Mouse (Mus musculus): ENCODE data around the gene Nmnat2. TPM values are rescaled to one million over a fixed set of nuclear protein-coding genes. Genes with fewer than 3 reads are reported as not detected.

The Nmnat2 gene
- polyA plus RNA-seq, 1 experiment from 2014 or later = 23.7 TPM

DNA sequence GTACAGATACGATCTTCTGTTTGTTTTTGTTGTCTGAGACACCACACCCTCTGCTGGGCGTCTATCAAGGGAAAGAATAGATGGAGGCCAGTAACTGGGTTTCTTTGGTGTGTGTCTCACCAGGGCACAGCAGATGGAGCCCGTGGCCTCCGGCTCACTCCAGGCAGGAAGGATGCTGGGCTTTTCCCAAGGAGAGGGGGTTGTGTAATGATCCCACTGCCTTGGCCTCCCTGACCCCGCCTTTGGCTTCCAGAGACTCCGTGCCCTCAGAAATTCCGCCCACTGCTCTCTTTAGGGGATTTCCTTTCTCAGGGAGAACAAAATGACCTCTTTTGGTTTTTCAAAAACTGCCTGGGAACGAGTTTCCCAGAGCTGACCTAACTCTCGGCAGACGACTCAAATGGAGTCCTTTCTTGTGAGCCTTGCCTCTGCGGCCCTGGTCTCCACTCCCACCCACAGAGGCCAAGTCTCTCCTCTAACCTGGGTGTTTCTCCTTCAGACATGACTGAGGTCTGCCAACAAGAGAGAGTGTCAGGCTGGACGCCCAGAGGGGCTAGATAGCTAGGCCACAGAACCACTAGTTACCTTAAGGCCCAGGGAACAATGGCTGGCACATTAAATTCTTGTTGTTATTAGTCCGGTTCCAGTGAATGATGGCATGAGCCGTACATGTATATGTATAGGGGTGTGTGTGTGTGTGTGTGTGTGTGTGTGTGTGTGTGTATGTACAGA, 93.5 kb downstream of the Nmnat2 start:
- H3K4me3 ChIP-seq (replicated peaks) = no peak overlapping the region
- ATAC-seq (ENCODE audit: low FRiP score) = no peak
- H3K4me2 ChIP-seq = no peak overlapping the region
- 16% methylated on average over 14 of the region's 14 CpGs for WGBS
- no peak overlapping the region for H3K9ac ChIP-seq
- H3K4me1 ChIP-seq = peaks cover 17% of the 10 kb centered on the region
- H3K9me3 ChIP-seq = no peaks in the 10 kb centered on the region
- H3K27ac ChIP-seq = no peak overlapping the region
- H3K36me3 ChIP-seq (replicated peaks) = no peaks in the 10 kb centered on the region
- H3K27me3 ChIP-seq = peaks cover 73% of the 10 kb centered on the region

DNA sequence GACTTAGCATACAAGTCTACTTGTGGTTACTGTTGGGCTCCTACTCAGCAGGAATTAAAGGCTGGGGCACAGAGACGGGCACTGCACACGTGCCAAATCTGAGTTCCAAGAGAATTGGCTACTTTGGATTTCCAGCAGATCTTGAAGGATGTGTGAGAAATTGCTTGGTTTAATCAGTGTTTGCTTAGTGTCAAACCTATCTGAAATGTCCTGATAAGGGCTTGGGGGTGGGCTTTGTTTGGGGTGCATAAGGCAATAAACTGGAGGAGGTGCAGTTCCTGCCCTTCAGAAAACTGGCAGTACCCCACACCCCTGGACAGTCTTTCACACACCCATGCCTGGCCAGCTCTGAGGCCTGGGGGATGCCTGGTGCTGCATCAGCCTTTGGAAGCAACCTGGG, 94.7 kb downstream of the Nmnat2 start:
- Histone ChIP-seq H3K9me3 (no peaks in the 10 kb centered on the region), H3K4me2 (no peak overlapping the region), H3K4me1 (peaks cover 25% of the 10 kb centered on the region), H3K27me3 (peaks cover 66% of the 10 kb centered on the region), H3K4me3 (replicated peaks) (no peak overlapping the region), H3K36me3 (replicated peaks) (no peaks in the 10 kb centered on the region), H3K9ac (no peak overlapping the region), H3K27ac (no peak overlapping the region)
- 72% methylated on average over 2 of the region's 2 CpGs for WGBS
- ATAC-seq (ENCODE audit: low FRiP score) = no peak

DNA sequence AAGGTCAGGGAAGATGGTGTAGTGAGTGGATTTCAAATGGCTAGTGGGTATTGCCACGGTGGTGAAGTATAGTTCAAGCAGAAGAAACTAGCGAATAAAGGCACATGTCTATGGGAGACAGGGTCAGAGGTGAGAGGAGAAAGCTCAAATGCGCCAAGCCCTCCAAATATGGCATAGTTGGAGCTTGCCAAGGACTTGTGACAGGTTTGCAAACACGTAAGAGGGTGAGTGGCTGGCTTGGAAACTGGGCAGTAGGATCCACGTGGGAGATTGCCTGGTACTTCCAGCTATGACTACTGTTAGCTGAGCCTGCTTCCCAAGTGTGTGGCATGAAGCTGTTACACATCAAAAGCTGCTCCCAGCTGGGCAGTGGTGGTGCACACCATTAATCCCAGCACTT, 96.7 kb downstream of the Nmnat2 start:
- Histone ChIP-seq H3K4me3 (replicated peaks) (no peak overlapping the region), H3K27ac (no peak overlapping the region), H3K9ac (no peak overlapping the region), H3K27me3 (peaks cover 63% of the 10 kb centered on the region), H3K4me2 (no peak overlapping the region), H3K36me3 (replicated peaks) (no peaks in the 10 kb centered on the region), H3K9me3 (no peaks in the 10 kb centered on the region), H3K4me1 (peaks cover 29% of the 10 kb centered on the region)
- no peak for ATAC-seq (ENCODE audit: low FRiP score)
- WGBS = 83% methylated on average over 5 of the region's 5 CpGs

DNA sequence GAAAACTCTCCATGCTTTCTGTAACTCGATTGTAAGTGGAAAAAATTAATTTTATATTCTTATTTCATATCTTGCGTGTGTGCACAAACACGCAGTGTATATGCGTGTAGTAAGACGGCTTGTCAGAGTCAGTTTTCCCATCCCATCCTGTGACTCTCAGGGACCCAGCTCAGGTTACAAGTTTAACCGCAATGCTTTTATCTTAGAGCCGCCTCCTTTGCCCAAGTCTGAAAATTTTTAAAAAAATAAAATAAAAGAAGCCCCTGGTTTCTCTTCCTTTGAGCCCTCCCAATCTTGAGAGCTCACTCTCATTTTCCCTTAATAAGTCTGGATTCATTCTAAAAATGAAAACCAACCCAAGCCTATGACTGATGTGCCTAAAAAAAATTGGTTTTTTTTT, 98.8 kb downstream of the Nmnat2 start:
- H3K9ac ChIP-seq = no peak overlapping the region
- peaks cover 69% of the 10 kb centered on the region for H3K27me3 ChIP-seq
- no peak overlapping the region for H3K4me3 ChIP-seq (replicated peaks)
- H3K4me2 ChIP-seq = no peak overlapping the region
- H3K4me1 ChIP-seq = peaks cover 20% of the 10 kb centered on the region
- ATAC-seq (ENCODE audit: low FRiP score) = no peak
- H3K36me3 ChIP-seq (replicated peaks) = no peaks in the 10 kb centered on the region
- no peaks in the 10 kb centered on the region for H3K9me3 ChIP-seq
- 20% methylated on average over 7 of the region's 7 CpGs for WGBS
- H3K27ac ChIP-seq = no peak overlapping the region

DNA sequence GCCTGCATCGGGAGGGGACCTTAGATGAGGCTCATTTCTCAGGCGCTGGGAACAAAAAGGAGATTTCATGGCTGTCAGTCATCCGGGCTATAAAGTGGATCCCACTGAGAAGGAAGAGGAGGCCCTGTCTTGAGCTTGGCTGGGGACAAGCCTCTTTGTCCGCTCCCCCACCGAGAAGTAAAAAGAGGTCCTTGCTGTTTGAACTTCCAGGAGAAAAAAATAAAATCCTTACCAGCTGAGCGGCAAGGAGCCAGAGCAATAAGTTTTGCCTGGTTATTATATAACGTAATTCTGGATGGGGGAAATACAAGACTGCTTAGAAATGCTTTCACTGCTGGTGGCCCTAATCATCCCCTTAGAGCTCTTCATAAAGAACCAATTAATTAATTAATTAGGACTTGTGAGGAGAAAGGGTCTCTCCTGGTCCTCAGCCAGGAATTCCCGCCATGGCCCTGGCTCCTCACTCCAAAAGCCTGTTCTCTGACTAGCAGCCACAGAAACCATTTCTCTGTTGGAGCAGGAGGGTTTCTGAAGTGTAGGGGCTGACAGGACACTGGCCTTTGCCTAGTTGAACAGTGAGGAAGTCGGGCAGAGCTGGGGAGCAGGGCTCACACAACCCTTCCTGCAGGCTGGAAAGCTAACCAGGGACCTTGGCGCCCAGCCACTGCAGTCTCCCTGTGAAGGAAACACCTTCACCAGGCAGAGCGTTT, 99.5 kb downstream of the Nmnat2 start:
- H3K36me3 ChIP-seq (replicated peaks) = no peaks in the 10 kb centered on the region
- peaks cover 73% of the 10 kb centered on the region for H3K27me3 ChIP-seq
- no peak overlapping the region for H3K9ac ChIP-seq
- peaks cover 19% of the 10 kb centered on the region for H3K4me1 ChIP-seq
- no peak overlapping the region for H3K4me2 ChIP-seq
- no peaks in the 10 kb centered on the region for H3K9me3 ChIP-seq
- WGBS = 4% methylated on average over 11 of the region's 11 CpGs
- ATAC-seq (ENCODE audit: low FRiP score) = peak; percentile 76; the same call in 1 of the 2 replicates
- H3K27ac ChIP-seq = no peak overlapping the region
- H3K4me3 ChIP-seq (replicated peaks) = no peak overlapping the region

DNA sequence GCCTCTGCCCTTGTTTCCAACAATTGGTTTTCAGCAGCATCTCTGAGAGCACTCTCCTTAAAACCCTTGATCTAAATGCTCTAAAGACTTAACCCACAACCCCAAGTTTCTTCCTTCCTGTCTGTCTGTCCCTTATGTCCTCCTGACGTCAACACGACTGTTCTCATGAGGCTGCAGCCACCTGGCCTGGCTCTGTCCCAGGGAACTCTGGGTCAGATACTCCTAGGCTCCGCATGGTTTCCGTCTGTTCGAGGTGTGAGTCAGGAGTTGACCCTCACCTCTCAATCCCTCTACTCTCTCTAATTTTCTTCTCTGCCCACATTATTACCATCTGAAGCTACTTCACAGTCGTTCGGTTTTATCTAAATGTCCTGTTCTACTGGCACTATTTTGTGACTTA, 103.5 kb downstream of the Nmnat2 start:
- WGBS = 75% methylated on average over 7 of the region's 7 CpGs
- H3K27me3 ChIP-seq = peaks cover 63% of the 10 kb centered on the region
- no peak overlapping the region for H3K9ac ChIP-seq
- H3K27ac ChIP-seq = no peak overlapping the region
- no peak overlapping the region for H3K4me3 ChIP-seq (replicated peaks)
- no peak for ATAC-seq (ENCODE audit: low FRiP score)
- no peaks in the 10 kb centered on the region for H3K36me3 ChIP-seq (replicated peaks)
- no peak overlapping the region for H3K4me2 ChIP-seq
- H3K4me1 ChIP-seq = peaks cover 19% of the 10 kb centered on the region
- H3K9me3 ChIP-seq = no peaks in the 10 kb centered on the region

DNA sequence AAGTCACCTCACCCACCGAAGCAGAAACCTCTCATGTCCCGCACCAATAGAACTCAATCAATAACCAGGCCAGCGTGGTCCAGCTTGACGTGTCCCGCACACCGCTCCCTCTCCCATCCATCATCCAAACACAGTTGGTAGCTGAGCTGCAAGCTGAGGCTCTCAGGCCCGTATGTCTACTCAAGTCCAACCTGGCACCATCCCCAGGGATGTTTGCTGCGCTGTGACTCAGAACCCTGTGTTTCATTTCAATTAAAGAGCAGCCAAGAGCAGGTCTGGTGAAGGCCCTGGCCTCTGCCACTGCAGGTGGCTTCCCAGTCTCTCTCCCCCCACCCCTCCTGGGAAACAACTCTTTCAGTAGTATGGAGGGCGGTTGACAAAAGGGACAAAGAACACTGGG, 104.8 kb downstream of the Nmnat2 start:
- Histone ChIP-seq H3K9ac (no peak overlapping the region), H3K4me3 (replicated peaks) (no peak overlapping the region), H3K4me1 (peaks cover 7% of the 10 kb centered on the region; the same call in 1 of the 2 replicates), H3K4me2 (no peak overlapping the region), H3K36me3 (replicated peaks) (no peaks in the 10 kb centered on the region), H3K27ac (no peak overlapping the region), H3K27me3 (peaks cover 63% of the 10 kb centered on the region), H3K9me3 (no peaks in the 10 kb centered on the region)
- no peak for ATAC-seq (ENCODE audit: low FRiP score)
- 86% methylated on average over 9 of the region's 9 CpGs for WGBS

DNA sequence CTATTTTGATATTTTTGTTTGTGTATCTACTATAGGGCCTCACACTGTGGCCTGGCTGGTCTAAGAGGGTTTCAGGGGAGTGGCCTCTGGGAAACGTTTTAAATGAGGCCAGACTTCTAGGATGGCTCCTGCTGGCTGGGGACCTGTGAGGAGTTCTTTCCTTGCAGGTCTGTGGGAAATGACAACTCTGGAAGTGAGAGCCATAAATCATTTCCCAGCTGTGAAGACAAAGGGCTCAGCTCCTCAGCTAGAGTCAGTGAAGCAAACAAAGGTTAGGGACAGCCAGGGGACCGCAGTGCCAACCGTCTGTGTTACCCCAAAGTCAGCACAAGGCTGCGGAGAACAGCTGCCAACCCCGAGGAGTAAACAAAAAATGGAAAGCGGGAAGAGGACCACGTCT, 107.8 kb downstream of the Nmnat2 start:
- H3K4me2 ChIP-seq = no peak overlapping the region
- no peak for ATAC-seq (ENCODE audit: low FRiP score)
- no peaks in the 10 kb centered on the region for H3K36me3 ChIP-seq (replicated peaks)
- no peak overlapping the region for H3K27ac ChIP-seq
- no peaks in the 10 kb centered on the region for H3K9me3 ChIP-seq
- WGBS = 50% methylated on average over 7 of the region's 7 CpGs
- no peak overlapping the region for H3K9ac ChIP-seq
- H3K27me3 ChIP-seq = peaks cover 38% of the 10 kb centered on the region
- H3K4me3 ChIP-seq (replicated peaks) = no peak overlapping the region
- H3K4me1 ChIP-seq = 0 out of 2 replicates have a peak, but pooled peaks cover 4% of the 10 kb centered on the region

DNA sequence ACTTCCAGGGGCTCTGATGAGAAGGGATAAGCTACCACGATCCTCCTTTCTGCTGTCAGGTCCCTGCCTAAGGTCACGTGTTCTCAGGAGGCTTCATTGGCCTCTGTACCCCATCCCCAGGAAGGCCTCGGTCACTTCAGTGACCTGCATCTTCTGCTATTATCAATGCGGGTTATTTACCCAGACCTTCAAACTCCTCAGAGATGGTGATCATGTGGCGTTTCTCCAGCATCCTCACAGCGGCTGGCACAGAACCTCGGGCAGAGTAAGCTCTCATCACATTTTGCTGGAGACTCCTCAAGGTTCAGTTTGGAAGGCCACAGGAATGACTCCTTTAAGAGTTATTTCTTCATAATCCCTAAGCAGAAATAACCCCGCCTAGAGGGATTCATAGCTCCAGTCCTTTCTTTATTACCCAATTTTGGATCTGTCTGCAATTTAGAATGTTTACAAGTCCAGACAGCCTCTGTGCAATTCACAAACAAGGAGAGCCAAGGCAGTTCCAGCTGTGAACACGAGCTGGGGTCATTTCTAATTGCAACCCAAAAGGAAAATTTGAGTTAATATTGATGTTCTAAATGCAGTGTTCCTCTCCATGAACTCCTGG, 110.1 kb downstream of the Nmnat2 start:
- Histone ChIP-seq H3K9ac (no peak overlapping the region), H3K4me1 (0 out of 2 replicates have a peak, but pooled peaks cover 4% of the 10 kb centered on the region), H3K9me3 (no peaks in the 10 kb centered on the region), H3K4me3 (replicated peaks) (no peak overlapping the region), H3K27ac (no peak overlapping the region), H3K27me3 (peaks cover 27% of the 10 kb centered on the region), H3K36me3 (replicated peaks) (no peaks in the 10 kb centered on the region), H3K4me2 (no peak overlapping the region)
- no peak for ATAC-seq (ENCODE audit: low FRiP score)
- 83% methylated on average over 9 of the region's 9 CpGs for WGBS

DNA sequence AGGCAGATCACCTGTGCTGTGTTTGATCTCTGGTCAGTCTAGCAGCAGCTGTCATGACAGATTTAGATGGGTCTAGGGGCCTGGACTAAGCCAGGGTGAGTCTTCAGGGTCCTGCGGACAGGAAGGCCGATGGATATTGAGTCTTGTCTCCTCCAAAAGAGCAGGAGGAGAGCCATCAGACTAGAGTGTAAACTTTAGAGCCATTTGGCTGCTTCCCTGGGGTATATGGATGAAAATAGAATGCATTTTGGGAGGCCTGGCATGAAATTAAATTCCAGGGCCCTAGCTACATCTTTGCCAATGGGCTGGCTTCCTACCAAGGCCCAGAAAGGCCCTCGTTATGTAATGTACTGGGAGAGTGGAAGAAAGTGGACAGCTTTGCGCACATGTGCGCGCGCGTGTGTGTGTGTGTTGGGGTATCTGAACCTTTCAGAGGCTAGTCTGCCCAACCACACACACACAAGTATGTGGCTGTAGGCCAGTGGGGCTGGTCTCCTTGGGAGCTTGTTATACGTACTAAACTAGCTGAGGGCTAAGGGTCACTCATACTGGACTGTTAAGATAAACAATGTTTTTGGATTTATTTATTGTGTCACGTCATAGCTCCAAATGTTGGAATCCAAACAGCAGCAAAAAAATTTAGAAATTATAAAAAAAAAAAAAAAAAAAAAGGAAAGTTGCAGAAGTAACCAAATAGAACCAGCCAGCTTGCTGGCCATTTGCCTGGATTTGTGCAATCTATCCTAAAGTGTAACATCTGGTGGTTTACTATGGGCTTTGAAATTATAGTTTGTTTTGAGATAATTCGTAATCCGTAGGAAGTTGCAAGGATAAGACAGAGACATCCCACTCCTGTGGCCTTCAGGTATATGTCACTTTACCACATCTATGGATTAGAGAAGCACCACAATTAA, 110.9 kb downstream of the Nmnat2 start:
- H3K4me3 ChIP-seq (replicated peaks) = no peak overlapping the region
- WGBS = 87% methylated on average over 12 of the region's 12 CpGs
- H3K9me3 ChIP-seq = no peaks in the 10 kb centered on the region
- ATAC-seq (ENCODE audit: low FRiP score) = no peak
- H3K9ac ChIP-seq = no peak overlapping the region
- no peaks in the 10 kb centered on the region for H3K36me3 ChIP-seq (replicated peaks)
- no peak overlapping the region for H3K27ac ChIP-seq
- no peak overlapping the region for H3K4me2 ChIP-seq
- 0 out of 2 replicates have a peak, but pooled peaks cover 4% of the 10 kb centered on the region for H3K4me1 ChIP-seq
- H3K27me3 ChIP-seq = peaks cover 27% of the 10 kb centered on the region

DNA sequence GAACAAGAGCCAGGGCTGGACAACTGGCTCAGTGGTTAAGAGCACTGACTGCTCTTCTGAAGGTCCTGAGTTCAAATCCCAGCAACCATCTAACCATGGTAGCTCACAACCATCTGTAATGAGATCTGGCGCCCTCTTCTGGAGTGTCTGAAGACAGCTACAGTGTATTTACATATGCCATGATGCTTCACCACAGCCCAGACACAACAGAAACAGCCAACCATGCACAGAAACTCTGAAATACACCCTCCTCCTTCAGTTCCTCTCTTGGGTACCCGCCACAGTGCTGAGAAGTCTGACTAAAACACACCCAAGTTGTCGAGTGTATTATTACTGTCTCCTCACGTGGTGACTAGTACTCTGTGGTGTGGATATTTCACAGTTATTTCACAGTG, 111.6 kb downstream of the Nmnat2 start:
- Histone ChIP-seq H3K27ac (no peak overlapping the region), H3K9me3 (no peaks in the 10 kb centered on the region)
- WGBS = 73% methylated on average over 4 of the region's 4 CpGs

DNA sequence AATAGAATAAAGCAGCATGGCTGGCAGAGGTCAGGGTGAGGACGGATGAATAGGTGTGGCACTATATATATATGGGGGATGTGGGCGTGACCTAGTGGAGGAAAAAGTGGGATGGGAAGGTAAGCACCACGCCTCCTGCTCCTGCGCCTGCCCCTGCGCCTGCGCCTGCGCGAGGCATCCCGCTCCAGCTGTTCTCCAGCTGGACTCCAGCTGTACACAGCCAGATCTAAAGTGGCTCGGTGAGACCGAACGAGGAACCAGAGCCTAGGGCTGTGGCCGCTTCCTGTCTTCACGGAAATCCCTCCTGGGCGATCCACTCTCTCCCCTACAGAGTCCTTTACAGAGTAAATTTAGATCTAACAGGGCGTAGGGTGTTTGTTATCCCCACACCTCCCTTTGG, 116.8 kb downstream of the Nmnat2 start:
- no peaks in the 10 kb centered on the region for H3K36me3 ChIP-seq (replicated peaks)
- no peaks in the 10 kb centered on the region for H3K9me3 ChIP-seq
- peak; percentile 45; the same call in 1 of the 2 replicates for ATAC-seq (ENCODE audit: low FRiP score)
- no peak overlapping the region for H3K4me3 ChIP-seq (replicated peaks)
- no peak overlapping the region for H3K4me2 ChIP-seq
- H3K4me1 ChIP-seq = peaks cover 34% of the 10 kb centered on the region
- H3K27me3 ChIP-seq = peaks cover 61% of the 10 kb centered on the region
- no peak overlapping the region for H3K9ac ChIP-seq
- 47% methylated on average over 16 of the region's 16 CpGs for WGBS
- no peak overlapping the region for H3K27ac ChIP-seq

More for the DNA sequence above, 111.6 kb downstream of the Nmnat2 start:
- H3K9ac ChIP-seq = no peak overlapping the region
- H3K36me3 ChIP-seq (replicated peaks) = no peaks in the 10 kb centered on the region
- 0 out of 2 replicates have a peak, but pooled peaks cover 4% of the 10 kb centered on the region for H3K4me1 ChIP-seq
- no peak overlapping the region for H3K4me3 ChIP-seq (replicated peaks)
- no peak for ATAC-seq (ENCODE audit: low FRiP score)
- H3K4me2 ChIP-seq = no peak overlapping the region
- peaks cover 31% of the 10 kb centered on the region for H3K27me3 ChIP-seq
